Mouse (Mus musculus) liver, embryonic 11.5 days (tissue): ENCODE results near the gene Kat6b. TPM values are rescaled to one million over a fixed set of nuclear protein-coding genes. Genes with fewer than 3 reads are reported as not detected.
A peak's percentile ranks its signal among the peaks of the same experiment; 100 is the strongest.

Experiments
- ATAC-seq: fragments of 200-750 bp; cut with Nextera tagmentation; replicated peaks from 2 replicates; pipeline ENCODE4 v1.8.0; 2017; ENCODE audit warnings: moderate number of reproducible peaks, mild to moderate bottlenecking, moderate TSS enrichment, moderate library complexity; ENCODE audit not compliant: low FRiP score
- DNase-seq: peaks from one replicate; pipeline ENCODE4 v3.0.0-alpha.2; 2017; ENCODE audit warnings: low spot score
- H3K27ac ChIP-seq: fragments of 300-500 bp; sonication (generic); 2 replicates; pipeline ENCODE4 v1.5.1; 2014; ENCODE audit warnings: mild to moderate bottlenecking, low read depth, low read length, control low read depth
- H3K27me3 ChIP-seq: fragments of 300-500 bp; sonication (generic); replicated peaks from 2 replicates; pipeline ENCODE4 v1.6.1; 2014; ENCODE audit warnings: low read length, mixed read lengths; ENCODE audit not compliant: control insufficient read depth, insufficient read depth
- H3K36me3 ChIP-seq: fragments of 300-500 bp; sonication (generic); 2 replicates; pipeline ENCODE4 v1.6.1; 2014; ENCODE audit warnings: mild to moderate bottlenecking, low read length, moderate library complexity, mixed read lengths; ENCODE audit not compliant: control insufficient read depth, insufficient read depth
- H3K4me1 ChIP-seq: fragments of 300-500 bp; sonication (generic); replicated peaks from 2 replicates; pipeline ENCODE4 v1.6.1; 2014; ENCODE audit warnings: low read length, mixed read lengths; ENCODE audit not compliant: control insufficient read depth, insufficient read depth
- H3K4me2 ChIP-seq: fragments of 300-500 bp; sonication (generic); 2 replicates; pipeline ENCODE4 v1.6.1; 2014; ENCODE audit warnings: mild to moderate bottlenecking, control low read depth, moderate library complexity
- H3K4me3 ChIP-seq: fragments of 300-500 bp; sonication (generic); 2 replicates; pipeline ENCODE4 v1.5.1; 2014; ENCODE audit warnings: low read depth, low read length, control low read depth
- H3K9ac ChIP-seq: fragments of 300-500 bp; sonication (generic); 2 replicates; pipeline ENCODE4 v1.6.1; 2014; ENCODE audit warnings: low read depth, low read length, control low read depth
- H3K9me3 ChIP-seq: fragments of 300-500 bp; sonication (generic); 2 replicates; pipeline ENCODE4 v1.6.1; 2016; ENCODE audit warnings: low read length, inconsistent platforms, mixed read lengths; ENCODE audit not compliant: control insufficient read depth
- WGBS: fragments of 180-500 bp; shearing (Covaris S2); extraction: QIAGEN DNeasy Blood & Tissue Kit; methylation state at CpG from one replicate; pipeline ENCODE4 v1.1.7; 2014; 5-methylcytosine and 5-hydroxymethylcytosine counted together
- polyA plus RNA-seq: library from polyadenylated mRNA; unstranded; fragments of >200 nt; fragmentation: Nextera tagmentation; extraction: Ambion mirVana; gene quantifications from 2 replicates; pipeline ENCODE4 v1.2.1, GENCODE M21; 2014

The Kat6b gene
- polyA plus RNA-seq, 1 experiment from 2014 or later = 6.7 TPM

GRCm38 (mm10) chr14:21523234-21523633 is 42.0 kb downstream of the Kat6b start:
- 0 out of 2 replicates have a peak, but pooled peaks have one; percentile 20 for ATAC-seq
- Histone ChIP-seq H3K27ac (no peak overlapping the region), H3K36me3 (no peaks in the 10 kb centered on the region), H3K9me3 (no peaks in the 10 kb centered on the region), H3K4me2 (no peak overlapping the region), H3K27me3 (no peaks in the 10 kb centered on the region), H3K4me3 (no peak overlapping the region), H3K4me1 (peaks cover 32% of the 10 kb centered on the region), H3K9ac (no peak overlapping the region)
- DNase-seq = no peak
- WGBS = 41% methylated on average over 9 of the region's 9 CpGs

- 52% methylated on average over 3 of the region's 3 CpGs for WGBS
- Histone ChIP-seq H3K9me3 (no peaks in the 10 kb centered on the region), H3K9ac (no peak overlapping the region), H3K27ac (peak overlapping the region; percentile 57; the same call in 1 of the 2 replicates), H3K27me3 (no peaks in the 10 kb centered on the region), H3K4me3 (no peak overlapping the region), H3K4me2 (no peak overlapping the region), H3K36me3 (no peaks in the 10 kb centered on the region), H3K4me1 (peaks cover 31% of the 10 kb centered on the region)
- no peak for DNase-seq
- no peak for ATAC-seq
Measured at GRCm38 (mm10) chr14:21523851-21524441, 42.7 kb downstream of the Kat6b start.

GRCm38 (mm10) chr14:21525674-21526073 is 44.4 kb downstream of the Kat6b start:
- no peak overlapping the region for H3K4me2 ChIP-seq
- WGBS = 70% methylated on average over 4 of the region's 4 CpGs
- no peak for DNase-seq
- no peaks in the 10 kb centered on the region for H3K9me3 ChIP-seq
- no peak for ATAC-seq
- H3K36me3 ChIP-seq = no peaks in the 10 kb centered on the region
- H3K27ac ChIP-seq = no peak overlapping the region
- H3K4me3 ChIP-seq = no peak overlapping the region
- H3K27me3 ChIP-seq = no peaks in the 10 kb centered on the region
- peaks cover 22% of the 10 kb centered on the region for H3K4me1 ChIP-seq
- no peak overlapping the region for H3K9ac ChIP-seq

- H3K9me3 ChIP-seq = no peaks in the 10 kb centered on the region
- WGBS = 77% methylated on average over 4 of the region's 4 CpGs
- 0 out of 2 replicates have a peak, but pooled peaks cover 3% of the 10 kb centered on the region for H3K4me1 ChIP-seq
- H3K4me3 ChIP-seq = no peak overlapping the region
- no peak for DNase-seq
- H3K36me3 ChIP-seq = no peaks in the 10 kb centered on the region
- H3K9ac ChIP-seq = no peak overlapping the region
- no peak overlapping the region for H3K4me2 ChIP-seq
- ATAC-seq = no peak
- no peak overlapping the region for H3K27ac ChIP-seq
- H3K27me3 ChIP-seq = no peaks in the 10 kb centered on the region
Measured at GRCm38 (mm10) chr14:21533566-21533965, 52.3 kb downstream of the Kat6b start.

- no peak overlapping the region for H3K9ac ChIP-seq
- H3K27me3 ChIP-seq = no peaks in the 10 kb centered on the region
- H3K27ac ChIP-seq = no peak overlapping the region
- DNase-seq = no peak
- H3K36me3 ChIP-seq = no peaks in the 10 kb centered on the region
- 77% methylated on average over 2 of the region's 2 CpGs for WGBS
- no peak overlapping the region for H3K4me2 ChIP-seq
- no peaks in the 10 kb centered on the region for H3K9me3 ChIP-seq
- no peak overlapping the region for H3K4me3 ChIP-seq
- 0 out of 2 replicates have a peak, but pooled peaks cover 3% of the 10 kb centered on the region for H3K4me1 ChIP-seq
- no peak for ATAC-seq
Measured at GRCm38 (mm10) chr14:21534066-21534465, 52.8 kb downstream of the Kat6b start.

GRCm38 (mm10) chr14:21534542-21535272 is 53.5 kb downstream of the Kat6b start:
- no peaks in the 10 kb centered on the region for H3K27me3 ChIP-seq
- ATAC-seq (no peak), DNase-seq (no peak)
- H3K36me3 ChIP-seq = no peaks in the 10 kb centered on the region
- no peak overlapping the region for H3K4me2 ChIP-seq
- no peaks in the 10 kb centered on the region for H3K9me3 ChIP-seq
- no peak overlapping the region for H3K9ac ChIP-seq
- 87% methylated on average over 11 of the region's 11 CpGs for WGBS
- H3K4me3 ChIP-seq = no peak overlapping the region
- no peaks in the 10 kb centered on the region; the same call in 1 of the 2 replicates for H3K4me1 ChIP-seq
- no peak overlapping the region for H3K27ac ChIP-seq

- Histone ChIP-seq H3K9ac (no peak overlapping the region), H3K27me3 (no peaks in the 10 kb centered on the region), H3K9me3 (no peaks in the 10 kb centered on the region), H3K27ac (no peak overlapping the region), H3K36me3 (no peaks in the 10 kb centered on the region), H3K4me1 (no peaks in the 10 kb centered on the region; the same call in 1 of the 2 replicates), H3K4me3 (no peak overlapping the region), H3K4me2 (no peak overlapping the region)
- DNase-seq = no peak
- no peak for ATAC-seq
- WGBS = 89% methylated on average over 11 of the region's 11 CpGs
Measured at GRCm38 (mm10) chr14:21536485-21537181, 55.4 kb downstream of the Kat6b start.

- 65% methylated on average over 3 of the region's 3 CpGs for WGBS
- H3K27ac ChIP-seq = no peak overlapping the region
- ATAC-seq (no peak), DNase-seq (no peak)
- no peak overlapping the region for H3K4me2 ChIP-seq
- no peak overlapping the region for H3K9ac ChIP-seq
- H3K4me1 ChIP-seq = no peaks in the 10 kb centered on the region; the same call in 1 of the 2 replicates
- H3K36me3 ChIP-seq = peaks cover 3% of the 10 kb centered on the region; the same call in 1 of the 2 replicates
- H3K9me3 ChIP-seq = no peaks in the 10 kb centered on the region; the same call in 1 of the 2 replicates
- no peak overlapping the region for H3K4me3 ChIP-seq
- no peaks in the 10 kb centered on the region for H3K27me3 ChIP-seq
Measured at GRCm38 (mm10) chr14:21537838-21538237, 56.6 kb downstream of the Kat6b start.
